Mouse (Mus musculus): ENCODE measurements around the gene Tecpr1. TPM values are rescaled to one million over a fixed set of nuclear protein-coding genes. Genes with fewer than 3 reads are reported as not detected.

Gene Tecpr1
- polyA plus RNA-seq, 1 experiment from 2014 or later: 15.3 TPM

GRCm38 (mm10) chr5:144151270-144151669 is 72.1 kb downstream of the Tecpr1 start:
- ATAC-seq (replicated peaks; ENCODE audit: low FRiP score, low read depth) (no peak), DNase-seq (ENCODE audit: low spot score) (no peak)
- no peak for TF ChIP-seq CTCF (IDR thresholded peaks at IDR 0.05; ENCODE audit: low read depth)
- no peaks in the 10 kb centered on the region for H3K4me1 ChIP-seq (replicated peaks; ENCODE audit: insufficient read depth, low read length)
- H3K9me3 ChIP-seq (replicated peaks; ENCODE audit: low read length): no peaks in the 10 kb centered on the region
- H3K27ac ChIP-seq: no peak overlapping the region
- 0 out of 2 replicates have a peak, but pooled peaks cover 11% of the 10 kb centered on the region for H3K36me3 ChIP-seq (ENCODE audit: insufficient read depth, low read length)
- H3K9ac ChIP-seq (ENCODE audit: low read depth, low read length): no peak overlapping the region
- 86% methylated on average over 4 of the region's 4 CpGs for WGBS
- H3K4me3 ChIP-seq (replicated peaks; ENCODE audit: low read depth, low read length): no peak overlapping the region
- no peaks in the 10 kb centered on the region for H3K27me3 ChIP-seq (ENCODE audit: insufficient read depth, low read length)
- H3K4me2 ChIP-seq (ENCODE audit: low read length): no peak overlapping the region

- H3K4me2 ChIP-seq (ENCODE audit: low read length): no peak overlapping the region
- 95% methylated on average over 4 of the region's 4 CpGs for WGBS
- no peak overlapping the region for H3K9ac ChIP-seq (ENCODE audit: low read depth, low read length)
- no peak overlapping the region for H3K27ac ChIP-seq
- no peak for ATAC-seq (replicated peaks; ENCODE audit: low FRiP score, low read depth)
- H3K36me3 ChIP-seq (ENCODE audit: insufficient read depth, low read length): 0 out of 2 replicates have a peak, but pooled peaks cover 13% of the 10 kb centered on the region
- no peaks in the 10 kb centered on the region for H3K9me3 ChIP-seq (replicated peaks; ENCODE audit: low read length)
- TF ChIP-seq CTCF (IDR thresholded peaks at IDR 0.05; ENCODE audit: low read depth): no peak
- H3K27me3 ChIP-seq (ENCODE audit: insufficient read depth, low read length): no peaks in the 10 kb centered on the region
- no peaks in the 10 kb centered on the region for H3K4me1 ChIP-seq (replicated peaks; ENCODE audit: insufficient read depth, low read length)
- no peak for DNase-seq (ENCODE audit: low spot score)
- no peak overlapping the region for H3K4me3 ChIP-seq (replicated peaks; ENCODE audit: low read depth, low read length)
These were observed 73.9 kb downstream of the Tecpr1 start for GRCm38 (mm10) chr5:144149530-144149929.

GRCm38 (mm10) chr5:144146898-144147297 is 76.5 kb downstream of the Tecpr1 start:
- no peak overlapping the region for H3K4me3 ChIP-seq (replicated peaks; ENCODE audit: low read depth, low read length)
- 0 out of 2 replicates have a peak, but pooled peaks cover 13% of the 10 kb centered on the region for H3K36me3 ChIP-seq (ENCODE audit: insufficient read depth, low read length)
- H3K9ac ChIP-seq (ENCODE audit: low read depth, low read length): no peak overlapping the region
- H3K4me1 ChIP-seq (replicated peaks; ENCODE audit: insufficient read depth, low read length): no peaks in the 10 kb centered on the region
- no peak for TF ChIP-seq CTCF (IDR thresholded peaks at IDR 0.05; ENCODE audit: low read depth)
- no peak for DNase-seq (ENCODE audit: low spot score)
- H3K9me3 ChIP-seq (replicated peaks; ENCODE audit: low read length): no peaks in the 10 kb centered on the region
- no peak overlapping the region for H3K4me2 ChIP-seq (ENCODE audit: low read length)
- H3K27ac ChIP-seq: no peak overlapping the region
- ATAC-seq (replicated peaks; ENCODE audit: low FRiP score, low read depth): no peak
- no peaks in the 10 kb centered on the region for H3K27me3 ChIP-seq (ENCODE audit: insufficient read depth, low read length)

Other genes starting within 250 kb of the Tecpr1 start
- 78.5 and 78.9 TPM in 2 replicates for gene Ccz1, start 208.7 kb downstream of the Tecpr1 start, polyA plus RNA-seq (2015; fragmentation: Nextera tagmentation; extraction: Ambion mirVana)
- 4.5 and 5.9 TPM in 2 replicates for gene Ocm, start 196.9 kb downstream of the Tecpr1 start, polyA plus RNA-seq (2015; fragmentation: Nextera tagmentation; extraction: Ambion mirVana)
- 4.9 and 5.1 TPM in 2 replicates for gene Lmtk2, start 123.2 kb downstream of the Tecpr1 start, polyA plus RNA-seq (2015; fragmentation: Nextera tagmentation; extraction: Ambion mirVana)
- 0.54 and 0.60 TPM in 2 replicates for gene Bhlha15, start 33.3 kb downstream of the Tecpr1 start, polyA plus RNA-seq (2015; fragmentation: Nextera tagmentation; extraction: Ambion mirVana)
- gene Bri3, start 20.8 kb upstream of the Tecpr1 start, polyA plus RNA-seq (2015; fragmentation: Nextera tagmentation; extraction: Ambion mirVana): 205 and 224 TPM in 2 replicates
- 14.0 and 14.9 TPM in 2 replicates for gene Baiap2l1, start 134.5 kb upstream of the Tecpr1 start, polyA plus RNA-seq (2015; fragmentation: Nextera tagmentation; extraction: Ambion mirVana)

Data from kidney, postnatal 0 days (tissue).